Mouse (Mus musculus) thymus, adult 2 months (tissue): Measurements from ENCODE around the gene Ccdc187.

Experiments
- CTCF ChIP-seq: fragments of 200-500 bp; IDR thresholded peaks from 2 replicates; pipeline ENCODE4 v1.5.1; 2012; ENCODE audit warnings: mild to moderate bottlenecking, control low read depth, low read length, moderate library complexity, borderline replicate concordance; ENCODE audit not compliant: control insufficient read depth, poor library complexity, insufficient read depth; ENCODE audit errors: extremely low read depth
- POLR2A ChIP-seq: fragments of 200-500 bp; IDR thresholded peaks from 2 replicates; pipeline ENCODE4 v1.6.1; 2012; ENCODE audit warnings: mild to moderate bottlenecking, low read length, control low read depth, moderate library complexity; ENCODE audit not compliant: control insufficient read depth, poor library complexity, insufficient read depth; ENCODE audit errors: extremely low read depth

DNA sequence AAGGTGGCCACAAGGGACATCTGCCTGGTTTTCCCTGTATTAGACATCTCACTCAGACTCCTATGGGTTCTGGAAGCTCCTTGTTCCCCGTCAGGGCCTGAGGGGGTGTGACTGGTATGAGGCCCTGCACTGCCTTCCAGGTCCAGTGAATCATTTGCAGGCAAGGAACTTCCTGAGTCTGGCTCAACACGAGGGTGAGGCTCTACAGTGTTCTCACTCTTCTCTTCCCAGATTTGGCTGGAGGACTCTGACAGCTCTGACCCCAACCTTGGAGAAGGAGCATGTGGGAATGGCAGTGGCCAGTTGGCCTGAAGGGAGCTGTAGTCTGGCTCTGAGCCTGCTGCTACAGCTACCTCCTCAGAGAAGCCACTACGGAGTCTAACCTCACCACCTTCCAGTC is 46.8 kb downstream of the Ccdc187 start:
- TF ChIP-seq POLR2A (no peak), CTCF (no peak)
